Mouse (Mus musculus) ES-E14 (cell line): ENCODE data around the gene Cib4. TPM values are rescaled to one million over a fixed set of nuclear protein-coding genes. Genes with fewer than 3 reads are reported as not detected.

ENCODE experiments used
- DNase-seq: peaks from one replicate; pipeline ENCODE4 v3.0.0-alpha.2; 2013; ENCODE audit warnings: low read depth, low spot score
- H3K27ac ChIP-seq: 2 replicates; pipeline ENCODE4 v1.5.1; 2012; ENCODE audit warnings: low read depth, mild to moderate bottlenecking, low read length, moderate library complexity, mixed read lengths; ENCODE audit not compliant: poor library complexity, insufficient read depth, severe bottlenecking
- H3K36me3 ChIP-seq: 2 replicates; pipeline ENCODE4 v1.6.1; 2012; ENCODE audit warnings: mild to moderate bottlenecking, low read length, moderate library complexity, mixed read lengths; ENCODE audit not compliant: control insufficient read depth, poor library complexity, insufficient read depth, severe bottlenecking
- H3K4me1 ChIP-seq, 2 experiments: fragments of 150-350 bp in 1 of 2; sonication (generic) in 1 of 2; 2 replicates each; pipeline ENCODE4 v1.6.1; 2012; ENCODE audit warnings: low read length in 2 of 2, mild to moderate bottlenecking in 1 of 2, mixed read lengths in 1 of 2; ENCODE audit not compliant: control insufficient read depth in 2 of 2, insufficient read depth in 2 of 2, poor library complexity in 1 of 2
- H3K4me3 ChIP-seq, 2 experiments: fragments of 150-350 bp in 1 of 2; sonication (generic) in 1 of 2; 2 replicates each; pipeline ENCODE4 v1.5.1; 2012; ENCODE audit warnings: low read length in 2 of 2, low read depth in 1 of 2, mild to moderate bottlenecking in 1 of 2, mixed read lengths in 1 of 2; ENCODE audit not compliant: insufficient read depth in 1 of 2, poor library complexity in 1 of 2, severe bottlenecking in 1 of 2
- H3K9ac ChIP-seq: 2 replicates; pipeline ENCODE4 v1.6.1; 2012; ENCODE audit warnings: low read depth, mild to moderate bottlenecking, low read length, mixed read lengths; ENCODE audit not compliant: poor library complexity, insufficient read depth, severe bottlenecking
- H3K9me3 ChIP-seq: fragments of 150-350 bp; sonication (generic); 2 replicates; pipeline ENCODE4 v1.6.1; 2012; ENCODE audit warnings: low read depth, mild to moderate bottlenecking, low read length; ENCODE audit not compliant: control insufficient read depth, insufficient read depth
- CHD2 ChIP-seq: IDR thresholded peaks from 2 replicates; pipeline ENCODE4 v1.6.1; 2014; ENCODE audit warnings: mild to moderate bottlenecking, low read depth, low read length, inconsistent platforms
- HCFC1 ChIP-seq: IDR thresholded peaks from 2 replicates; pipeline ENCODE4 v1.6.1; 2012; ENCODE audit warnings: low read length, inconsistent platforms, borderline replicate concordance; ENCODE audit not compliant: insufficient read depth
- MAFK ChIP-seq: IDR thresholded peaks from 2 replicates; pipeline ENCODE4 v1.6.1; 2014; ENCODE audit warnings: mild to moderate bottlenecking, low read depth, low read length, inconsistent platforms; ENCODE audit not compliant: insufficient read depth
- ZC3H11A ChIP-seq: IDR thresholded peaks from 2 replicates; pipeline ENCODE4 v1.6.1; 2012; ENCODE audit warnings: low read depth, mild to moderate bottlenecking, inconsistent platforms, low read length, borderline replicate concordance
- ZNF384 ChIP-seq: IDR thresholded peaks from 2 replicates; pipeline ENCODE4 v1.6.1; 2012; ENCODE audit warnings: low read depth, low read length, inconsistent platforms
- in situ Hi-C, 2 experiments: fragments of 600-800 bp; cut with MboI; formaldehyde crosslinking; loops; one replicate each; pipeline ENCODE4 v1.15.1; 2025; ENCODE audit warnings: low sequenced_read_pairs in 2 of 2, inconsistent platforms in 1 of 2; ENCODE audit not compliant: unreplicated experiment in 2 of 2
- total RNA-seq: library from RNA; depleted of rRNA; stranded (reverse); fragments of 300-350 nt; gene quantifications from 2 replicates; pipeline ENCODE4 v1.2.3, GENCODE M21; 2012

Cib4 gene
- total RNA-seq, 1 experiment, result not detected

DNA sequence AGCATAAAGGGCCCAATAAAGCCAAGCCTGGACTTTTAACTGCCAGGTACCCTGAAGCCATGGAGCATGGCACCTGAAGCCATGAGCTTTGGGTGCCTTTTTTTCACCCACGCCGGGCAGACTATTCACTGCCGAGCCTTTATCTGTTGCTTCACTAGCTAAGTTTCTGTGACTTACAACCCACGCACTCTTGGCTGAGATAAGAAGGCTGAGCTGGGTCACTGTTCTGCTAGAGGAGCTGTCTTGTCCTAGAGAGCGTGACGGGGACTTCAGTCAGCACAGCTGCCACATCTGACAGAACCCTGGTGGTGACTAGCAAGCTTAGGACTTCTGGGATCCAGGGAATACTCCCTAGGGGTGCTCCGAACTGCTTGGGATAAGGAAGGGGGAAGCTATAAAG is 51.9 kb downstream of the Cib4 start:
- in situ Hi-C loops, result no loop called here
- no peaks in the 10 kb centered on the region for H3K9me3 ChIP-seq

DNA sequence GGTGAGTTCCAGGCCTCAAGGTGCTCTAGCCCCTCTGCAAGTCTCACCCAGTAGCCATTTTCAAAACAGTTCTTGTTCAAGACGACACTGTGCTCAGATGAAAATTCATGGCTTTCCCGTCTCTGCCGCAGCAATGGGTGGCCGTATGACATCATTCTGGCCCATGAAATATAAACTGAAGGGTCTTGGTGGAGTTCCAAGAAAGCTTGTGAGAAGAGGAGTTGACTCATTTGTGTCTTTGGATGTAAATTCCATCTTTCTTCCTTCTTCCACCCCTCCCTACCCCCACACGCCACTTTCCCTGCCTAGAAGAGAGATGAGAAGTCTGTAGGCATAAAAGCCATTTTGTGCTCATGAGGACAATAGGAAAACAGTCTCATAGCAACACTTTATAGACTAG is 54.8 kb downstream of the Cib4 start:
- no peak overlapping the region for H3K9ac ChIP-seq
- H3K4me1 ChIP-seq, result 0 out of 4 replicates have a peak, but pooled peaks cover 0 to 3% of the 10 kb centered on the region in 2 experiments
- no peak overlapping the region for H3K27ac ChIP-seq
- no peak for DNase-seq
- TF ChIP-seq ZNF384 (no peak), HCFC1 (no peak), ZC3H11A (no peak), MAFK (no peak), CHD2 (no peak)
- H3K4me3 ChIP-seq, result no peak overlapping the region
- in situ Hi-C loops, result no loop called here
- H3K9me3 ChIP-seq, result no peaks in the 10 kb centered on the region
- H3K36me3 ChIP-seq, result no peaks in the 10 kb centered on the region

More for the DNA sequence above, 51.9 kb downstream of the Cib4 start:
- no peak for TF ChIP-seq ZNF384
- TF ChIP-seq ZC3H11A, result no peak
- TF ChIP-seq CHD2, result no peak
- no peak for TF ChIP-seq HCFC1
- no peak for TF ChIP-seq MAFK
- H3K9ac ChIP-seq, result no peak overlapping the region
- no peak for DNase-seq
- H3K36me3 ChIP-seq, result no peaks in the 10 kb centered on the region
- peaks cover 2 to 3% of the 10 kb centered on the region in 2 experiments; a peak in 1 of 4 replicates for H3K4me1 ChIP-seq
- H3K4me3 ChIP-seq, result no peak overlapping the region
- no peak overlapping the region for H3K27ac ChIP-seq

DNA sequence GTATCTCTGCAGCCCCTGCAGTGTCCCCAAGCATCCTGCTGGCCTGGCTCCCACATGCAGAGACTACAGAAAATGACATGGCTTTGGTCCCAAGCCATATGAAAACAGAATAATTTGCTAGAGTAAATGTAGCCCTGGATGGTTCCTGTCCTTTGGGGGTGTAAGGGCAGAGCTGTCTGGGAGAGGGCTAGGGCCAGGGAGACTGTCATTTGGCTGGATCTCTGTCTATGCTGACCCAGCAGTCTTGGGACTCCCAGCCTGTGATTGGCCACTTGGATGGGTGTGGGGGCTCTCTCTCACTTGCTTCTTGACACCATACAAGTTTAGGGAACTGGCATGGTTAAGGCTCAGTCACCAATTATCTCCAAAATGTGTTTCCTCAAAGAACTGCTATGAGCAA is 55.4 kb downstream of the Cib4 start:
- Histone ChIP-seq H3K9ac (no peak overlapping the region), H3K4me1 (0 out of 4 replicates have a peak, but pooled peaks cover 0 to 3% of the 10 kb centered on the region in 2 experiments), H3K9me3 (no peaks in the 10 kb centered on the region), H3K4me3 (no peak overlapping the region), H3K36me3 (no peaks in the 10 kb centered on the region), H3K27ac (no peak overlapping the region)
- in situ Hi-C loops, result no loop called here
- DNase-seq, result no peak
- TF ChIP-seq MAFK (no peak), HCFC1 (no peak)

DNA sequence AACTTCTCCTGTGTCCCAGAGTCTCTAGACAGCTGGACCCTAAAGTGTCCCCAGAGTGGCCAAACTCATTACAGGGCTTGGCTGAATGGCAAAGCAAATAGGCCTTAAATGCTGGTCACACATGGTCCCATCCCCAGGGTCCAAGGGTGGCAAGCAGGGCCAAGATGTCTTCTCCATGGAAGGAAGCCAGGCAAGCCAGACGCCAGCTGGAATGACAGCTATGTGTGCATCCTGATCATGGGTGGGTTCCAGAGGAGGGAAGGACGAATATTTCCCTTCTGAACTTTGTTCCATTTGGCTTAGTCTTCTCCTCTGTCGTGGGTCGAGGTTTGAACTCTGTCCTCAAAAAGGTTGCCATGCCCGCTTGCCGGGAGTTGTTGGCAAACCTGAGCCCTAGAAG is 60.5 kb downstream of the Cib4 start:
- DNase-seq, result no peak
- no peaks in the 10 kb centered on the region for H3K9me3 ChIP-seq
- in situ Hi-C loops, result no loop called here
- no peak overlapping the region for H3K27ac ChIP-seq
- no peaks in the 10 kb centered on the region for H3K4me1 ChIP-seq
- H3K9ac ChIP-seq, result no peak overlapping the region
- TF ChIP-seq MAFK (no peak), HCFC1 (no peak), CHD2 (no peak), ZC3H11A (no peak), ZNF384 (no peak)
- no peaks in the 10 kb centered on the region for H3K36me3 ChIP-seq
- H3K4me3 ChIP-seq, result no peak overlapping the region

DNA sequence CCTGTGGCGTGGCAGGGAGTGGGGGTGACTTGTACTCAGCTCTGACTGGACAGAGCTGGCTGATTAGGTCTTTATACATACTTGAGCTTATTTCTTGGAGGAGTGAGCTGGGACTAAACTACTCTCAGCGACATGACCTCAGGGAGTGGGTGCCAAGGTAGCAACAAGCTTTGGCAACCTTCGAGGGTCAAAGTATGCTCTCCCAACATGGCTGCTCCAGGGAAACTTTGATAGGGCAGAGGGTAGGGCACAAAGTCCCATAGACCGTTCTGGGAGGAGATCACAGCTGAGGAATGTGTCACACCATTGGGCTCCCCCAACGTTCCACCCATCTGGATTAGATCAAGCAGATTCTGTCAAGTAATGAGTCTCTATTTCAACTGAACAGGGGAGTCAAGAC is 61.0 kb downstream of the Cib4 start:
- in situ Hi-C loops, result no loop called here
- H3K36me3 ChIP-seq, result no peaks in the 10 kb centered on the region
- TF ChIP-seq HCFC1 (no peak), ZNF384 (no peak), ZC3H11A (no peak), CHD2 (no peak), MAFK (no peak)
- no peaks in the 10 kb centered on the region for H3K9me3 ChIP-seq
- no peak overlapping the region for H3K4me3 ChIP-seq
- no peaks in the 10 kb centered on the region for H3K4me1 ChIP-seq
- H3K9ac ChIP-seq, result no peak overlapping the region
- no peak overlapping the region for H3K27ac ChIP-seq
- no peak for DNase-seq
